Mouse (Mus musculus) liver, embryonic 11.5 days (tissue): ENCODE data around the gene Plk2. TPM values are rescaled to one million over a fixed set of nuclear protein-coding genes. Genes with fewer than 3 reads are reported as not detected.
A peak's percentile ranks its signal among the peaks of the same experiment; 100 is the strongest.
"Not testable (repeated sequence)": the region's sequence is repeated elsewhere in the genome, so short reads cannot be mapped to it uniquely, and the experiment has no call there.

Source experiments
- ATAC-seq: fragments of 200-750 bp; cut with Nextera tagmentation; replicated peaks from 2 replicates; pipeline ENCODE4 v1.8.0; 2017; ENCODE audit warnings: moderate number of reproducible peaks, mild to moderate bottlenecking, moderate TSS enrichment, moderate library complexity; ENCODE audit not compliant: low FRiP score
- DNase-seq: peaks from one replicate; pipeline ENCODE4 v3.0.0-alpha.2; 2017; ENCODE audit warnings: low spot score
- H3K27ac ChIP-seq: fragments of 300-500 bp; sonication (generic); 2 replicates; pipeline ENCODE4 v1.5.1; 2014; ENCODE audit warnings: mild to moderate bottlenecking, low read depth, low read length, control low read depth
- H3K27me3 ChIP-seq: fragments of 300-500 bp; sonication (generic); replicated peaks from 2 replicates; pipeline ENCODE4 v1.6.1; 2014; ENCODE audit warnings: low read length, mixed read lengths; ENCODE audit not compliant: control insufficient read depth, insufficient read depth
- H3K36me3 ChIP-seq: fragments of 300-500 bp; sonication (generic); 2 replicates; pipeline ENCODE4 v1.6.1; 2014; ENCODE audit warnings: mild to moderate bottlenecking, low read length, moderate library complexity, mixed read lengths; ENCODE audit not compliant: control insufficient read depth, insufficient read depth
- H3K4me1 ChIP-seq: fragments of 300-500 bp; sonication (generic); replicated peaks from 2 replicates; pipeline ENCODE4 v1.6.1; 2014; ENCODE audit warnings: low read length, mixed read lengths; ENCODE audit not compliant: control insufficient read depth, insufficient read depth
- H3K4me2 ChIP-seq: fragments of 300-500 bp; sonication (generic); 2 replicates; pipeline ENCODE4 v1.6.1; 2014; ENCODE audit warnings: mild to moderate bottlenecking, control low read depth, moderate library complexity
- H3K4me3 ChIP-seq: fragments of 300-500 bp; sonication (generic); 2 replicates; pipeline ENCODE4 v1.5.1; 2014; ENCODE audit warnings: low read depth, low read length, control low read depth
- H3K9ac ChIP-seq: fragments of 300-500 bp; sonication (generic); 2 replicates; pipeline ENCODE4 v1.6.1; 2014; ENCODE audit warnings: low read depth, low read length, control low read depth
- H3K9me3 ChIP-seq: fragments of 300-500 bp; sonication (generic); 2 replicates; pipeline ENCODE4 v1.6.1; 2016; ENCODE audit warnings: low read length, inconsistent platforms, mixed read lengths; ENCODE audit not compliant: control insufficient read depth
- WGBS: fragments of 180-500 bp; shearing (Covaris S2); extraction: QIAGEN DNeasy Blood & Tissue Kit; methylation state at CpG from one replicate; pipeline ENCODE4 v1.1.7; 2014; 5-methylcytosine and 5-hydroxymethylcytosine counted together
- polyA plus RNA-seq: library from polyadenylated mRNA; unstranded; fragments of >200 nt; fragmentation: Nextera tagmentation; extraction: Ambion mirVana; gene quantifications from 2 replicates; pipeline ENCODE4 v1.2.1, GENCODE M21; 2014

The Plk2 gene
- polyA plus RNA-seq, 1 experiment from 2014 or later = 35.6 TPM

DNA sequence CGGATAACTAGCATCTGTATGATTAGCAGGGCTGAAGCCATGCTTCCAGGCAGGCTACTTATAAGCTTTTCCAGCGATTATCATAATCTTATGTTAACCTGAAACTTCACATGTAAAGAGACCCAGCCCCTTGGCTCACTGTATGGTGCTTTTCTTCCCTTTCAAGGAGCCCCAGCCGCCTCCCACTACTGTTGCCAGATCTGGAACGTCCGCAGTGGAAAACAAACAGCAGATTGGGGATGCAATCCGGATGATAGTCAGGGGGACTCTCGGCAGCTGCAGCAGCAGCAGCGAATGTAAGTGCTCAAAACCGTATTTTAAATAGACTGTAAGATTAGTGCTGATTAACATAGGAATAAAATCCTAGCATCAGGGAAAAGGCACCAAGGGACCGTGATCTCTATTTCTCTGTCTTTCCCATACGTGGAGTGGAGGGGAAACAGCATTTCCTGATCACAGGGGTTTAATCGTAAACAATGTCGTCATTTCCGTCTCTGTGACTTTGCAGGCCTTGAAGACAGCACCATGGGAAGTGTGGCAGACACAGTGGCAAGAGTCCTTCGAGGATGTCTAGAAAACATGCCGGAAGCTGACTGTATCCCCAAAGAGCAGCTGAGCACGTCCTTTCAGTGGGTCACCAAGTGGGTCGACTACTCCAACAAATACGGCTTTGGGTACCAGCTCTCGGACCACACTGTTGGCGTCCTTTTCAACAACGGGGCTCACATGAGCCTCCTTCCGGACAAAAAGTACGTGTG, 3.8 kb downstream of the Plk2 start:
- H3K4me3 ChIP-seq = peak overlapping the region; percentile 10; the same call in 1 of the 2 replicates
- WGBS = 71% methylated on average over 24 of the region's 24 CpGs
- no peak overlapping the region for H3K9ac ChIP-seq
- H3K9me3 ChIP-seq = no peaks in the 10 kb centered on the region
- no peak overlapping the region for H3K27ac ChIP-seq
- H3K4me2 ChIP-seq = peak overlapping the region; percentile 20; the same call in 1 of the 2 replicates
- H3K27me3 ChIP-seq = peaks cover 10% of the 10 kb centered on the region
- DNase-seq = no peak
- no peak for ATAC-seq
- H3K4me1 ChIP-seq = no peaks in the 10 kb centered on the region; the same call in 1 of the 2 replicates
- H3K36me3 ChIP-seq = peaks cover 17% of the 10 kb centered on the region; the same call in 1 of the 2 replicates

DNA sequence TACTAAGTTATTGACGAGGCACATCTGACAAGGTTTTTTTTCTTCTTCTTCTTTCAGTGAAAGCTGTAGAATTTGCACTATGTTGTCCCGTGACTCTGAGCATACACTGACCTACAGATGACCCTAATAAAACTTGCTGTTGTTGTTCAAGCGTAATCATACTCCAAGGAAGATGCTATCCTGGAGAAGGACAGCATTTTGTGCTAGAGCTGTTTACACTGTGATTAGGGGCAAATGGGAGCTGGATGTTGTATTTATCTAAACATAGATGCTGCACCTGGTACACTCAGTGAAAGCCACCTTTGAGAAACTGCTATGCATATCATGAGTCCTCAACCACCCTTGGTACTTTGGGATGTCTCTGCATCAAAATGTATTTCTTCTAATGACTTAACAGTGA, 6.6 kb downstream of the Plk2 start:
- WGBS = 66% methylated on average over 3 of the region's 3 CpGs
- no peaks in the 10 kb centered on the region for H3K9me3 ChIP-seq
- no peak for ATAC-seq
- H3K27ac ChIP-seq = no peak overlapping the region
- H3K36me3 ChIP-seq = peaks cover 17% of the 10 kb centered on the region; the same call in 1 of the 2 replicates
- no peak overlapping the region for H3K4me2 ChIP-seq
- H3K9ac ChIP-seq = no peak overlapping the region
- H3K4me3 ChIP-seq = no peak overlapping the region
- no peaks in the 10 kb centered on the region for H3K27me3 ChIP-seq
- DNase-seq = no peak
- H3K4me1 ChIP-seq = no peaks in the 10 kb centered on the region; the same call in 1 of the 2 replicates

DNA sequence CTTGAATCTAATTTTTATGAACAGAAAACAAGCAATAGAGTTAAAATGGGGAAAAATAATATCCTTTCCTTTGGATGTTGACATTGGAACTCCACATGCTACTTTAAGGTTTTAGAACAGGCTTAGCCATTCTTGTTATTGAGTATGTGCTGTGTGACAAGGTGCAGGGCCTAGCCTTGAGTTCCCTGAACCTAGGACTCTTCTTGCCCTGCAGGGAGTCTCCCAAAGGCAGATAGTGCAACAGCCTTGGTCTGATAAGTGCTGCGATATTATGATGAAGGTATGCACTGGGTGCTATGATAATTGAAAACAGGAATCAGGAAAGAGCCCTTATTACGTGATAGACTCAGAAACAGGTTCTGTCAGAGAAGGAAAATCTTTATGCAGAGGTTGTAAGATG, 7.0 kb downstream of the Plk2 start:
- no peak overlapping the region for H3K4me3 ChIP-seq
- H3K27me3 ChIP-seq = no peaks in the 10 kb centered on the region
- no peak for DNase-seq
- peaks cover 17% of the 10 kb centered on the region; the same call in 1 of the 2 replicates for H3K36me3 ChIP-seq
- no peak overlapping the region for H3K27ac ChIP-seq
- no peak for ATAC-seq
- 78% methylated on average over 2 of the region's 2 CpGs for WGBS
- no peak overlapping the region for H3K4me2 ChIP-seq
- no peaks in the 10 kb centered on the region; the same call in 1 of the 2 replicates for H3K4me1 ChIP-seq
- no peaks in the 10 kb centered on the region for H3K9me3 ChIP-seq
- H3K9ac ChIP-seq = no peak overlapping the region

DNA sequence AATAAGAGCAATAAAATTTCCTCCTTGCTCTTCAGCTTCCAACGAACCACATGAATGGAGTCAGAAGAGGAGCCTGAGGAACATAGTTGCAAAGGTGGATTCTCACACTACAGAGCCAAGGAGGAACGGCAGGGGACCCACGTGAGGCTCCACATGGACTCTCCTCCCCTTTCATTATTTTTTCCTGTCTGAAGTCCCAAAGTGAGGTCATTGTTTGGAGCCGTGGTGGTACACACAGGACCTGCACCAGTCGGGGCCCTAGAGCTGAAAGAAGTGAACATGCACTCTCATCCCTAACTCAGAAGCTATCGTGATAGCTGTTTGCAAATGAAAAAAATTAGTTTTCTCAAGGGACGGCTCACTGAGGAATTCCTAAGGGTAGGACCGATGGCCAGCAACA, 9.2 kb downstream of the Plk2 start:
- Histone ChIP-seq H3K27me3 (no peaks in the 10 kb centered on the region), H3K4me3 (no peak overlapping the region), H3K9me3 (no peaks in the 10 kb centered on the region), H3K9ac (no peak overlapping the region), H3K4me1 (no peaks in the 10 kb centered on the region), H3K4me2 (no peak overlapping the region), H3K36me3 (peaks cover 10% of the 10 kb centered on the region; the same call in 1 of the 2 replicates), H3K27ac (no peak overlapping the region)
- DNase-seq = no peak
- no peak for ATAC-seq
- WGBS = 79% methylated on average over 8 of the region's 8 CpGs

DNA sequence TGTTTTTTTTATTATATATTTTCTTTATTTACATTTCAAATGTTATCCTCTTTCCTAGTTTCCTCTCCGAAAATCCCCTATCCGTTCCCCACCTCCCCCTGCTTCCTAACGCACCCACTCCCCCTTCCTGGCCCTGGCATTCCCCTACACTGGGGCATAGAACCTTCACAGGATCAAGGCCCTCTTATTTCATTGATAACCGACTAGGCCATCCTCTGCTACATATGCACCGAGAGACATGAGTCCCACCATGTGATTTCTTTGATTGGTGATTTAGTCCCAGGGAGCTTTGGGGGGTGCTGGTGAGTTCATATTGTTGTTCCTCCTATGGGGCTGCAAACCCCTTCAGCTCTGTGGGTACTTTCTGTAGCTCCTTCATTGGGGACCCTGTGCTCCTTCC, 9.8 kb downstream of the Plk2 start:
- ATAC-seq, H3K9ac ChIP-seq, H3K4me1 ChIP-seq, H3K4me2 ChIP-seq, DNase-seq, H3K27ac ChIP-seq, H3K9me3 ChIP-seq, H3K27me3 ChIP-seq, H3K4me3 ChIP-seq, H3K36me3 ChIP-seq: not testable (repeated sequence)
- WGBS = 81% methylated on average over 5 of the region's 5 CpGs

DNA sequence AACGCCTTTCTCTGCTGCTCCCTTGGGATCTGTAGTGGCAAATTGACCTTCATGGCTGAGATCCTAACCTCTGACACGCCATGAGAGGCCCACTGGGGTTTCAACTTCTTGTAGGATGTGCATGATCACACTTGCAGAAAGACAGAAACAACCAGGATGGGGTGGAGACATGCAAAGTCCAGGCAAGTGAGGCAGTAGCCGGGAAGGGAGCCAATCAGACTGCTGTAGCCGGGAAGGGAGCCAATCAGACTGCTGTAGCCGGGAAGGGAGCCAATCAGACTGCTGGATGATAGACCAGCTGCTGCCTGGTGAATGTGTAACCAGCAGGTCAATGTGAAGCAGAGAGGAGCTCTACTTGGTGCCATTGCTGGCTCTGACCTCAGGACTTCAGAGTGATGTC, 11.3 kb downstream of the Plk2 start:
- H3K27ac ChIP-seq = no peak overlapping the region
- H3K4me2 ChIP-seq = no peak overlapping the region
- 76% methylated on average over 5 of the region's 5 CpGs for WGBS
- peak; percentile 23; the same call in 1 of the 2 replicates for ATAC-seq
- H3K27me3 ChIP-seq = no peaks in the 10 kb centered on the region
- H3K36me3 ChIP-seq = no peaks in the 10 kb centered on the region
- DNase-seq = no peak
- no peak overlapping the region for H3K4me3 ChIP-seq
- no peaks in the 10 kb centered on the region for H3K4me1 ChIP-seq
- no peaks in the 10 kb centered on the region for H3K9me3 ChIP-seq
- H3K9ac ChIP-seq = no peak overlapping the region

DNA sequence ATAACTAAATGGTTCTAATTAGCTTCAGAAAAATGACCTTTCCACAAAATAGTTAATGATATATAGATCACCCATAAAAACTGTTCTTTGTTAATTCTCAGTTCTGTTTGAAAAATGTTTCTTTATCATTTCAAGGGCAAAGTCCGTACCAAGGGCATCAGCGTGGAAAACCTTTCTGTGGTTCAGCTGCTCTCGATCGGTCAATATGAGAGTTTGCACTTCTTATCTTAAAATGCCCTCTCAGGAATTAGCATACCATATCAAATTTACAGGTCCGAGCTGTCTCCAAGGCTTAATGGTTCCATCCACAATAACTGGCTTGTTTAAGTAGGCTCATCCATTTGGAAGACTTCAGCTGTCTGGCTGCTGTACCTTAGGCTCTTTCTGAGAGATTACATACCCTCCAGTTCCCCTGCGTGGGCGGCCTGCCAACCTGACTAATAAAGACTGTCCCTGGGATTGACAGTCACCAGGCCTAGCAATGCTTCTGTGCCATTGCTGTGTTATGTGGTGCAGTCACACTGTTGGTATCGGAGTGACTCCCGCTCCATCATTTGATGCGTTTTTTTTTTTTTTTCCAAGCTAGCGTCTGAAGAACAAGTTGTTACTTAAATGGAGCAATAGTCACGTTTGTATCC, 17.8 kb downstream of the Plk2 start:
- no peak for ATAC-seq
- H3K4me2 ChIP-seq = no peak overlapping the region
- 59% methylated on average over 12 of the region's 12 CpGs for WGBS
- H3K27ac ChIP-seq = no peak overlapping the region
- H3K27me3 ChIP-seq = no peaks in the 10 kb centered on the region
- no peaks in the 10 kb centered on the region for H3K9me3 ChIP-seq
- H3K4me3 ChIP-seq = no peak overlapping the region
- H3K9ac ChIP-seq = no peak overlapping the region
- no peaks in the 10 kb centered on the region; the same call in 1 of the 2 replicates for H3K4me1 ChIP-seq
- no peak for DNase-seq
- no peaks in the 10 kb centered on the region for H3K36me3 ChIP-seq

DNA sequence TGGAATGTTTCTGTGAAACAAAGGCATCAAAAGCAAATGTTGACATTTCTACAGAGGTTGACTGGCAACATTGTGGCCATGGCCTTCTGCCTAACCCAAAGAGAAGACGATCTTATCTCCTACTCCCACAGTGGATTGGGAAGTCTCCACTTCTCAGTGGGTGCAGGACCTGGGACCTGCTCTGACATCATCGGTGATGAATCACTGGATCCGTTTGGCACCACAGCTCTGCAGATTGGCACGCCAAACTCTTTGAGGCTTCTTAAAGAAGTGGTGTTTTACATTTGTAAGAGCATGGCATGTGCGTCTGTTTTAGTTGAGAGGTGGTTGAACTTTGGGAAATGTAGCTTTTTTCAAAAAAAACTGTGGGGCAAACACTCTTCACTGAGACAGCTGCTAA, 23.8 kb downstream of the Plk2 start:
- no peak overlapping the region for H3K27ac ChIP-seq

DNA sequence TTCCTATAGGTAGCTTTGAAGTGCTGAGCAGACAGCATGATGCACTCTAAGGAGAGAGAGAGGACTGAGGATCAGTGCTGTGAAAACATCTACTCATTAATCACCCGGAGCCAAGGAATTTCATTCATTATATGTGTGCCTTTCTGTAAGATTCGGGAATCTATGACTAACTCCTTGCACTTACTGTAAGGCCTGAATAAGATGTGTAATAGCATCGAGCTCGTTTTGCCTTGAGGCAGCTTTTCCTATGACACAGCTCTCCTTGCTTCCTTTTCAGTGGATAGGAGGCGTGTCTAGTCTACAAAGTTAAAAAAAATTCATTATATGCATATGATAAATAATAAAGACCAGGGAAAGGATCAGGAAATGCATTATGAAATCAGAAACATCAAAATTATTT, 24.8 kb downstream of the Plk2 start:
- Histone ChIP-seq H3K4me2 (no peak overlapping the region), H3K27me3 (no peaks in the 10 kb centered on the region), H3K9me3 (no peaks in the 10 kb centered on the region), H3K36me3 (no peaks in the 10 kb centered on the region), H3K27ac (no peak overlapping the region), H3K4me3 (no peak overlapping the region), H3K4me1 (no peaks in the 10 kb centered on the region), H3K9ac (no peak overlapping the region)
- DNase-seq = no peak
- 77% methylated on average over 5 of the region's 5 CpGs for WGBS
- ATAC-seq = no peak

More for the DNA sequence above, 23.8 kb downstream of the Plk2 start:
- no peak overlapping the region for H3K4me3 ChIP-seq
- DNase-seq (no peak), ATAC-seq (no peak)
- 66% methylated on average over 5 of the region's 5 CpGs for WGBS
- H3K36me3 ChIP-seq = no peaks in the 10 kb centered on the region
- H3K4me2 ChIP-seq = no peak overlapping the region
- H3K27me3 ChIP-seq = no peaks in the 10 kb centered on the region
- no peaks in the 10 kb centered on the region for H3K4me1 ChIP-seq
- H3K9ac ChIP-seq = no peak overlapping the region
- H3K9me3 ChIP-seq = no peaks in the 10 kb centered on the region
